Mouse (Mus musculus): ENCODE measurements at regions not wholly inside any gene's neighbourhood (a gene's known extent, or its start where the extent isn't known, plus 50 kb on each side); places are given as distances from the start of the nearest gene placed in this dataset.

DNA sequence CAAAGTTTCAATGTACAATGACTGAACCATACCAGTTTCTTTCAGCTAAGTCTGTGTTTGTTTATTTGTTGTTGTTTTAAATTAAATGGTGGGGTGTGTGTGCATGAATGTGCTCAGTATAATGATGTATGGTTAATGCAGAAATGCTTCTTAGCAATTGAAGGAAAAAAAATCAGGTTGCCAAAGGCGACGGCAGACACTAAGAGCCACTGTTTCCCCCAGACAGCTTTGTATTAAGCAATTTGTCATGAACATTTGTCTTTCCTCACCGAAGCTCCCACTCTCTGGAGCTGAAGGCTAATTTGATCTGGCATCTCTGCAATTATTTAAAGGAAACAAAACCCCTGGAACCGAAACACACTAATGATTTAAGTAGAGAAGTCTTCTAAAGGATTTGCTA is 360.7 kb downstream of the Bckdhb start:
- TF ChIP-seq CTCF (IDR thresholded peaks at IDR 0.05; ENCODE audit: control insufficient read depth, insufficient read depth, insufficient replicate concordance, low read depth, low read length) (no peak), POLR2A (IDR thresholded peaks at IDR 0.05; ENCODE audit: control insufficient read depth, low read depth, low read length) (no peak)
- H3K4me1 ChIP-seq (ENCODE audit: control insufficient read depth, insufficient read depth, low read length) = no peaks in the 10 kb centered on the region
- H3K36me3 ChIP-seq (ENCODE audit: control insufficient read depth, insufficient read depth, low read length) = no peaks in the 10 kb centered on the region
- H3K27me3 ChIP-seq (ENCODE audit: control insufficient read depth, insufficient read depth, low read length) = no peaks in the 10 kb centered on the region
- no peak overlapping the region for H3K4me3 ChIP-seq (ENCODE audit: control insufficient read depth, low read depth, low read length)
- no peak overlapping the region for H3K27ac ChIP-seq (ENCODE audit: control insufficient read depth, insufficient read depth, low read depth, low read length)

DNA sequence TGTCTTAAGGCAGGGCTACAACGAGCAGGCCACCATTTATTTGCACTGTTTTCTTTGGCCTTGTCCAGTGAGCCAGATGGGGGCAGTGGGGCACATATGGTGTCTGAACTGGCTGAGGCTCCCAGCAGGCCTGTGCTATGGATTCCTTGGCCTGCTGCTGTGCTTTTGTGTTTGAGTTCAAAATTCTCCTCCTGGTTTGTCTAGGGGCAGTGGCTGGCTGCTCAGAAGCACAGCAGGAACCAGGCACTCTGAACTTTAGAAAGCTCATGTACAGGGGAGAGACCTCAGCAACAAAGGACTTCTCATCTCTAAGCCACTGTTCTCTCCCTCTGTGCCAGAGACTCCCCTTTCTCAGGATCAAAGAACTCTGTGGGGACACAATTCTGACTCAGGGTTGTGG is 370.9 kb downstream of the Bckdhb start:
- Histone ChIP-seq H3K4me1 (ENCODE audit: control insufficient read depth, insufficient read depth, low read length) (no peaks in the 10 kb centered on the region), H3K27me3 (ENCODE audit: control insufficient read depth, insufficient read depth, low read length) (no peaks in the 10 kb centered on the region), H3K27ac (ENCODE audit: control insufficient read depth, insufficient read depth, low read depth, low read length) (no peak overlapping the region), H3K4me3 (ENCODE audit: control insufficient read depth, low read depth, low read length) (no peak overlapping the region), H3K36me3 (ENCODE audit: control insufficient read depth, insufficient read depth, low read length) (no peaks in the 10 kb centered on the region)
- TF ChIP-seq POLR2A (IDR thresholded peaks at IDR 0.05; ENCODE audit: control insufficient read depth, low read depth, low read length) = no peak
- TF ChIP-seq CTCF (IDR thresholded peaks at IDR 0.05; ENCODE audit: control insufficient read depth, insufficient read depth, insufficient replicate concordance, low read depth, low read length) = no peak

- Histone ChIP-seq H3K27ac (ENCODE audit: control insufficient read depth, insufficient read depth, low read depth, low read length) (no peak overlapping the region), H3K27me3 (ENCODE audit: control insufficient read depth, insufficient read depth, low read length) (no peaks in the 10 kb centered on the region), H3K36me3 (ENCODE audit: control insufficient read depth, insufficient read depth, low read length) (no peaks in the 10 kb centered on the region), H3K4me3 (ENCODE audit: control insufficient read depth, low read depth, low read length) (no peak overlapping the region), H3K4me1 (ENCODE audit: control insufficient read depth, insufficient read depth, low read length) (no peaks in the 10 kb centered on the region)
- TF ChIP-seq POLR2A (IDR thresholded peaks at IDR 0.05; ENCODE audit: control insufficient read depth, low read depth, low read length) (no peak), CTCF (IDR thresholded peaks at IDR 0.05; ENCODE audit: control insufficient read depth, insufficient read depth, insufficient replicate concordance, low read depth, low read length) (no peak)
Observed at GRCm38 (mm10) chr9:84296456-84296855, 371.5 kb downstream of the Bckdhb start.

GRCm38 (mm10) chr9:84304398-84304797 is 379.5 kb downstream of the Bckdhb start:
- no peak for TF ChIP-seq CTCF (IDR thresholded peaks at IDR 0.05; ENCODE audit: control insufficient read depth, insufficient read depth, insufficient replicate concordance, low read depth, low read length)
- no peak for TF ChIP-seq POLR2A (IDR thresholded peaks at IDR 0.05; ENCODE audit: control insufficient read depth, low read depth, low read length)
- H3K27me3 ChIP-seq (ENCODE audit: control insufficient read depth, insufficient read depth, low read length) = no peaks in the 10 kb centered on the region
- no peak overlapping the region for H3K4me3 ChIP-seq (ENCODE audit: control insufficient read depth, low read depth, low read length)
- no peaks in the 10 kb centered on the region for H3K4me1 ChIP-seq (ENCODE audit: control insufficient read depth, insufficient read depth, low read length)
- no peak overlapping the region for H3K27ac ChIP-seq (ENCODE audit: control insufficient read depth, insufficient read depth, low read depth, low read length)
- no peaks in the 10 kb centered on the region for H3K36me3 ChIP-seq (ENCODE audit: control insufficient read depth, insufficient read depth, low read length)

- TF ChIP-seq POLR2A (IDR thresholded peaks at IDR 0.05; ENCODE audit: control insufficient read depth, low read depth, low read length) (no peak), CTCF (IDR thresholded peaks at IDR 0.05; ENCODE audit: control insufficient read depth, insufficient read depth, insufficient replicate concordance, low read depth, low read length) (no peak)
- Histone ChIP-seq H3K27me3 (ENCODE audit: control insufficient read depth, insufficient read depth, low read length) (no peaks in the 10 kb centered on the region), H3K4me3 (ENCODE audit: control insufficient read depth, low read depth, low read length) (no peak overlapping the region), H3K27ac (ENCODE audit: control insufficient read depth, insufficient read depth, low read depth, low read length) (no peak overlapping the region), H3K4me1 (ENCODE audit: control insufficient read depth, insufficient read depth, low read length) (no peaks in the 10 kb centered on the region), H3K36me3 (ENCODE audit: control insufficient read depth, insufficient read depth, low read length) (no peaks in the 10 kb centered on the region)
Observed at GRCm38 (mm10) chr9:84318811-84319210, 393.9 kb downstream of the Bckdhb start.

GRCm38 (mm10) chr9:84319338-84319737 is 394.4 kb downstream of the Bckdhb start:
- Histone ChIP-seq H3K4me1 (ENCODE audit: control insufficient read depth, insufficient read depth, low read length) (no peaks in the 10 kb centered on the region), H3K27me3 (ENCODE audit: control insufficient read depth, insufficient read depth, low read length) (no peaks in the 10 kb centered on the region), H3K27ac (ENCODE audit: control insufficient read depth, insufficient read depth, low read depth, low read length) (no peak overlapping the region), H3K36me3 (ENCODE audit: control insufficient read depth, insufficient read depth, low read length) (no peaks in the 10 kb centered on the region), H3K4me3 (ENCODE audit: control insufficient read depth, low read depth, low read length) (no peak overlapping the region)
- TF ChIP-seq CTCF (IDR thresholded peaks at IDR 0.05; ENCODE audit: control insufficient read depth, insufficient read depth, insufficient replicate concordance, low read depth, low read length) = no peak
- TF ChIP-seq POLR2A (IDR thresholded peaks at IDR 0.05; ENCODE audit: control insufficient read depth, low read depth, low read length) = no peak

DNA sequence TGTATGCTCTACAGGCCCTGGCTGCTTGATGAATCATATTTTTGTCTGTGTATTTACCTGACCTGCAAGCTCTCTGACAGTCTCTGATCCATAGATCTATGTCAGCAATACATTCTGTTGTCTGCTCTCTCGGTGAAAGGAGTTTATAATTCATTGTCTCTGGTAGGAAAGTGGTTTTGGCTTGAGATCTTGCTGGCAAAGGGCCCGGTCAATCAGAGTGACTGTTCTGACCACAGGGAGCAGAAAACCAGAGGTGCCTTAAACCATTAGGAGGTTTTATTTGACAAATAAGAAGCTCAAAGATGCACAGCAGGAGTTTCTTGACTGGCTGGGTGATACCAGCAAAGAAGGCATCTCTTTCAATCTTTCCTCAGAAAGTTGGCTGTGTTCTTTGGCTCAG is 398.2 kb downstream of the Bckdhb start:
- no peaks in the 10 kb centered on the region for H3K27me3 ChIP-seq (ENCODE audit: control insufficient read depth, insufficient read depth, low read length)
- H3K36me3 ChIP-seq (ENCODE audit: control insufficient read depth, insufficient read depth, low read length) = no peaks in the 10 kb centered on the region
- TF ChIP-seq POLR2A (IDR thresholded peaks at IDR 0.05; ENCODE audit: control insufficient read depth, low read depth, low read length) = no peak
- TF ChIP-seq CTCF (IDR thresholded peaks at IDR 0.05; ENCODE audit: control insufficient read depth, insufficient read depth, insufficient replicate concordance, low read depth, low read length) = no peak
- H3K4me3 ChIP-seq (ENCODE audit: control insufficient read depth, low read depth, low read length) = no peak overlapping the region
- no peak overlapping the region for H3K27ac ChIP-seq (ENCODE audit: control insufficient read depth, insufficient read depth, low read depth, low read length)
- no peaks in the 10 kb centered on the region for H3K4me1 ChIP-seq (ENCODE audit: control insufficient read depth, insufficient read depth, low read length)

DNA sequence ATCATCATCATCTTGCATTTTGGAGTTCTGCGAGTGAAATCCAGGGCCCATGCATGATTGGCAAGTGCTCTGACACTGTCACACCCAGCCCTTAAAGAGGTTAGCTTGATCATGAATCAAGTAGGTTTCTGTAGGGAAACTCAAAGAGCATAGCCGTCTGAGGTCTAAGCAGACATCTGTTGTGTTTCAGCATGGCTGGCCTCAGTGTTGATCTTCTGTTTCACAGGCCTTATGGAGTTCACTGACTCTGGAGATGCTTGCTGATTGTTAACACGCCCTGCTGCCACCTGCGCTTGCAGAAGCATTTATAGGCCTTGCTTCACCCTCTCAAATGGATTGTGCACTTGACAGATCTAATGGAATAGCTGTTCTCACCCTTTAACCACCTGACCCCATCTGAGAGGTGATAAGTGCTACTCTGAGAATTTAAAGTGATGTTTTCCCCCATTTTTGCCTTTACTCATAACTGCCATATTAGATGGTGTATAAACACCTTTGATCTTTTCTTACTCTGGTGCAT is 406.2 kb downstream of the Bckdhb start:
- no peaks in the 10 kb centered on the region for H3K27me3 ChIP-seq (ENCODE audit: control insufficient read depth, insufficient read depth, low read length)
- H3K27ac ChIP-seq (ENCODE audit: control insufficient read depth, insufficient read depth, low read depth, low read length) = no peak overlapping the region
- no peak overlapping the region for H3K4me3 ChIP-seq (ENCODE audit: control insufficient read depth, low read depth, low read length)
- H3K36me3 ChIP-seq (ENCODE audit: control insufficient read depth, insufficient read depth, low read length) = no peaks in the 10 kb centered on the region
- TF ChIP-seq POLR2A (IDR thresholded peaks at IDR 0.05; ENCODE audit: control insufficient read depth, low read depth, low read length) (no peak), CTCF (IDR thresholded peaks at IDR 0.05; ENCODE audit: control insufficient read depth, insufficient read depth, insufficient replicate concordance, low read depth, low read length) (no peak)
- no peaks in the 10 kb centered on the region for H3K4me1 ChIP-seq (ENCODE audit: control insufficient read depth, insufficient read depth, low read length)

All from testis, adult 2 months (tissue).